Mouse (Mus musculus) embryonic facial prominence, embryonic 13.5 days (tissue): ENCODE measurements around the gene Bicd1. TPM values are rescaled to one million over a fixed set of nuclear protein-coding genes. Genes with fewer than 3 reads are reported as not detected.
A peak's percentile ranks its signal among the peaks of the same experiment; 100 is the strongest.
"Not testable (repeated sequence)": the region's sequence is repeated elsewhere in the genome, so short reads cannot be mapped to it uniquely, and the experiment has no call there.

Source experiments
- ATAC-seq: fragments of 200-750 bp; cut with Nextera tagmentation; 2 replicates; pipeline ENCODE4 v1.8.0; 2017; ENCODE audit warnings: low read depth; ENCODE audit not compliant: insufficient number of reproducible peaks, insufficient read depth, low FRiP score, low TSS enrichment
- H3K27ac ChIP-seq: fragments of 300-500 bp; sonication (generic); 2 replicates; pipeline ENCODE4 v1.5.1; 2015; ENCODE audit warnings: moderate library complexity, mild to moderate bottlenecking, inconsistent platforms
- H3K27me3 ChIP-seq: fragments of 300-500 bp; sonication (generic); 2 replicates; pipeline ENCODE4 v1.6.1; 2015; ENCODE audit warnings: mild to moderate bottlenecking, inconsistent platforms
- H3K36me3 ChIP-seq: fragments of 300-500 bp; sonication (generic); 2 replicates; pipeline ENCODE4 v1.6.1; 2015; ENCODE audit warnings: mild to moderate bottlenecking, inconsistent platforms
- H3K4me1 ChIP-seq: fragments of 300-500 bp; sonication (generic); 2 replicates; pipeline ENCODE4 v1.6.1; 2015; ENCODE audit warnings: inconsistent platforms
- H3K4me2 ChIP-seq: fragments of 300-500 bp; sonication (generic); 2 replicates; pipeline ENCODE4 v1.6.1; 2015; ENCODE audit warnings: moderate library complexity, mild to moderate bottlenecking, inconsistent platforms
- H3K4me3 ChIP-seq: fragments of 300-500 bp; sonication (generic); 2 replicates; pipeline ENCODE4 v1.5.1; 2015; ENCODE audit warnings: mild to moderate bottlenecking, inconsistent platforms
- H3K9ac ChIP-seq: fragments of 300-500 bp; sonication (generic); 2 replicates; pipeline ENCODE4 v1.6.1; 2015; ENCODE audit warnings: mild to moderate bottlenecking, inconsistent platforms
- H3K9me3 ChIP-seq: fragments of 300-500 bp; sonication (generic); 2 replicates; pipeline ENCODE4 v1.6.1; 2016; ENCODE audit warnings: inconsistent platforms
- WGBS: fragments of 180-500 bp; shearing (Covaris S2); methylation state at CpG from one replicate; pipeline ENCODE4 v1.1.7; 2015; ENCODE audit warnings: mixed read lengths; 5-methylcytosine and 5-hydroxymethylcytosine counted together
- polyA plus RNA-seq: library from polyadenylated mRNA; unstranded; fragments of >200 nt; fragmentation: Nextera tagmentation; extraction: Ambion mirVana; gene quantifications from 2 replicates; pipeline ENCODE4 v1.2.1, GENCODE M21; 2015

Bicd1 gene
- polyA plus RNA-seq, 1 experiment from 2014 or later, result 3.3 TPM

GRCm38 (mm10) chr6:149424748-149425147 is 16.1 kb downstream of the Bicd1 start:
- H3K27ac ChIP-seq, result no peak overlapping the region
- no peak for ATAC-seq
- H3K4me2 ChIP-seq, result no peak overlapping the region
- no peaks in the 10 kb centered on the region for H3K36me3 ChIP-seq
- H3K9me3 ChIP-seq, result no peaks in the 10 kb centered on the region
- H3K27me3 ChIP-seq, result no peaks in the 10 kb centered on the region
- H3K4me1 ChIP-seq, result no peaks in the 10 kb centered on the region
- H3K9ac ChIP-seq, result no peak overlapping the region
- no peak overlapping the region for H3K4me3 ChIP-seq

- H3K9ac ChIP-seq, result no peak overlapping the region
- 91% methylated on average over 1 of the region's 1 CpGs for WGBS
- H3K9me3 ChIP-seq, result 0 out of 2 replicates have a peak, but pooled peaks cover 6% of the 10 kb centered on the region
- no peak overlapping the region for H3K4me3 ChIP-seq
- no peaks in the 10 kb centered on the region for H3K27me3 ChIP-seq
- no peaks in the 10 kb centered on the region for H3K4me1 ChIP-seq
- H3K36me3 ChIP-seq, result no peaks in the 10 kb centered on the region
- no peak overlapping the region for H3K4me2 ChIP-seq
- H3K27ac ChIP-seq, result no peak overlapping the region
- no peak for ATAC-seq
These were observed 30.5 kb downstream of the Bicd1 start for GRCm38 (mm10) chr6:149439140-149439539.

- Histone ChIP-seq H3K4me1 (no peaks in the 10 kb centered on the region), H3K4me2 (no peak overlapping the region), H3K36me3 (no peaks in the 10 kb centered on the region), H3K9ac (no peak overlapping the region), H3K27ac (no peak overlapping the region), H3K9me3 (no peaks in the 10 kb centered on the region), H3K27me3 (no peaks in the 10 kb centered on the region), H3K4me3 (no peak overlapping the region)
- 29% methylated on average over 1 of the region's 1 CpGs for WGBS
- ATAC-seq, result no peak
These were observed 34.2 kb downstream of the Bicd1 start for GRCm38 (mm10) chr6:149442884-149443283.

GRCm38 (mm10) chr6:149445854-149446253 is 37.2 kb downstream of the Bicd1 start:
- no peak overlapping the region for H3K4me2 ChIP-seq
- H3K4me3 ChIP-seq, result no peak overlapping the region
- ATAC-seq, result no peak
- no peaks in the 10 kb centered on the region for H3K36me3 ChIP-seq
- H3K9ac ChIP-seq, result no peak overlapping the region
- H3K4me1 ChIP-seq, result no peaks in the 10 kb centered on the region
- WGBS, result 83% methylated on average over 10 of the region's 10 CpGs
- H3K9me3 ChIP-seq, result peaks cover 5% of the 10 kb centered on the region; the same call in 1 of the 2 replicates
- H3K27ac ChIP-seq, result no peak overlapping the region
- no peaks in the 10 kb centered on the region for H3K27me3 ChIP-seq

- ATAC-seq, result no peak
- Histone ChIP-seq H3K4me2 (no peak overlapping the region), H3K9me3 (no peaks in the 10 kb centered on the region)
These were observed 48.6 kb downstream of the Bicd1 start for GRCm38 (mm10) chr6:149457324-149457723.

GRCm38 (mm10) chr6:149460971-149461370 is 52.3 kb downstream of the Bicd1 start:
- 6% methylated on average over 1 of the region's 1 CpGs for WGBS
- no peaks in the 10 kb centered on the region for H3K4me1 ChIP-seq

More at GRCm38 (mm10) chr6:149457324-149457723, 48.6 kb downstream of the Bicd1 start:
- Histone ChIP-seq H3K27ac (no peak overlapping the region), H3K36me3 (no peaks in the 10 kb centered on the region), H3K4me3 (no peak overlapping the region), H3K27me3 (no peaks in the 10 kb centered on the region), H3K9ac (no peak overlapping the region), H3K4me1 (no peaks in the 10 kb centered on the region)

GRCm38 (mm10) chr6:149471477-149471876 is 62.8 kb downstream of the Bicd1 start:
- WGBS, result 77% methylated on average over 15 of the region's 15 CpGs
- ATAC-seq, result no peak

More at GRCm38 (mm10) chr6:149460971-149461370, 52.3 kb downstream of the Bicd1 start:
- H3K27ac ChIP-seq, result no peak overlapping the region
- no peaks in the 10 kb centered on the region for H3K9me3 ChIP-seq
- no peak for ATAC-seq
- no peak overlapping the region for H3K9ac ChIP-seq
- H3K4me2 ChIP-seq, result no peak overlapping the region
- H3K36me3 ChIP-seq, result no peaks in the 10 kb centered on the region
- no peak overlapping the region for H3K4me3 ChIP-seq
- H3K27me3 ChIP-seq, result no peaks in the 10 kb centered on the region

GRCm38 (mm10) chr6:149472441-149472840 is 63.8 kb downstream of the Bicd1 start:
- 90% methylated on average over 6 of the region's 6 CpGs for whole genome bisulfite sequencing
- not testable (repeated sequence) for H3K27me3 ChIP-seq, H3K9me3 ChIP-seq, H3K4me3 ChIP-seq, ATAC-seq, H3K36me3 ChIP-seq, H3K27ac ChIP-seq, H3K4me1 ChIP-seq, H3K4me2 ChIP-seq, H3K9ac ChIP-seq

More at GRCm38 (mm10) chr6:149471477-149471876, 62.8 kb downstream of the Bicd1 start:
- Histone ChIP-seq H3K9ac (no peak overlapping the region), H3K27ac (no peak overlapping the region), H3K36me3 (no peaks in the 10 kb centered on the region), H3K27me3 (no peaks in the 10 kb centered on the region), H3K4me2 (no peak overlapping the region), H3K4me1 (no peaks in the 10 kb centered on the region), H3K4me3 (no peak overlapping the region), H3K9me3 (0 out of 2 replicates have a peak, but pooled peaks cover 3% of the 10 kb centered on the region)

- not testable (repeated sequence) for H3K4me1 ChIP-seq, H3K9me3 ChIP-seq, H3K36me3 ChIP-seq, H3K4me3 ChIP-seq, H3K4me2 ChIP-seq, ATAC-seq, H3K27ac ChIP-seq, H3K27me3 ChIP-seq, H3K9ac ChIP-seq
- 94% methylated on average over 5 of the region's 5 CpGs for WGBS
These were observed 73.2 kb downstream of the Bicd1 start for GRCm38 (mm10) chr6:149481868-149482267.

- H3K4me1 ChIP-seq, result no peaks in the 10 kb centered on the region
- H3K4me3 ChIP-seq, result no peak overlapping the region
- WGBS, result 91% methylated on average over 2 of the region's 2 CpGs
- no peak overlapping the region for H3K4me2 ChIP-seq
- H3K27me3 ChIP-seq, result no peaks in the 10 kb centered on the region
- H3K9ac ChIP-seq, result no peak overlapping the region
- H3K27ac ChIP-seq, result no peak overlapping the region
- H3K36me3 ChIP-seq, result no peaks in the 10 kb centered on the region
- H3K9me3 ChIP-seq, result no peaks in the 10 kb centered on the region
- no peak for ATAC-seq
These were observed 86.0 kb downstream of the Bicd1 start for GRCm38 (mm10) chr6:149494662-149495061.

- Histone ChIP-seq H3K4me3 (no peak overlapping the region), H3K27me3 (no peaks in the 10 kb centered on the region), H3K36me3 (no peaks in the 10 kb centered on the region), H3K27ac (no peak overlapping the region), H3K4me1 (no peaks in the 10 kb centered on the region), H3K4me2 (no peak overlapping the region), H3K9me3 (no peaks in the 10 kb centered on the region), H3K9ac (no peak overlapping the region)
- ATAC-seq, result no peak
These were observed 87.2 kb downstream of the Bicd1 start for GRCm38 (mm10) chr6:149495925-149496324.

GRCm38 (mm10) chr6:149565720-149566498 is 157.2 kb downstream of the Bicd1 start:
- H3K27me3 ChIP-seq, result no peaks in the 10 kb centered on the region
- H3K4me1 ChIP-seq, result no peaks in the 10 kb centered on the region
- WGBS, result 3% methylated on average over 19 of the region's 19 CpGs
- H3K4me3 ChIP-seq, result peak overlapping the region; percentile 60
- no peaks in the 10 kb centered on the region for H3K36me3 ChIP-seq
- H3K9ac ChIP-seq, result peak overlapping the region; percentile 67
- ATAC-seq, result peak; percentile 94
- no peak overlapping the region for H3K27ac ChIP-seq
- peak overlapping the region; percentile 85 for H3K4me2 ChIP-seq
- H3K9me3 ChIP-seq, result no peaks in the 10 kb centered on the region
